Mouse (Mus musculus): ENCODE results near the gene Golga2.

DNA sequence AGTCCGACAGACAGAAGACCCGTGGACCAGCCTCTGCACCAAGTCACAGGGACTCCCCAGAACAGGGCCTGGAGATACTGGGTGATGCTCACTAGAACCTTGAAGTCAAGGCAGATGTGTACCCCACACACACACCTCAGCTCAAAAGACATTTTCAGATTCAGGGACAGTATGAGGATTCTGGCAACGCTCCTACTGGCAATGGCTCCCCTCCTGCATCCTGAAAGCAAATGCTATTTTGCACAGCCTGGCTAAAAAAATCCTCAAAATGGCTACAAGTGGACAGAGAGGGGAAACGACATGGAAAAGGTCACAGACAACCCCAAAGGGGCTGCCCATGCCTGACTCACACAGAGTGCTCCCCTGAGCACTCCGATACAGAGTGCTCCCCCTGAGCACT lies 45.0 kb downstream of the Golga2 start:
- no peak for TF ChIP-seq CTCF (IDR thresholded peaks at IDR 0.05; ENCODE audit: borderline replicate concordance, insufficient read depth, low read depth, low read length)
- TF ChIP-seq POLR2A (IDR thresholded peaks at IDR 0.05; ENCODE audit: borderline replicate concordance, insufficient read depth, low read length): no peak
